Mouse (Mus musculus) monocyte, adult 5-6 weeks (primary cell): Measurements from ENCODE around the gene Stac3. TPM values are rescaled to one million over a fixed set of nuclear protein-coding genes. Genes with fewer than 3 reads are reported as not detected.
A peak's percentile ranks its signal among the peaks of the same experiment; 100 is the strongest.

Source experiments
- ATAC-seq: fragments of 153-309, 156-312 bp; replicated peaks from 2 replicates; pipeline ENCODE4 v1.8.0; 2017; ENCODE audit warnings: mild to moderate bottlenecking; ENCODE audit not compliant: low TSS enrichment, insufficient number of reproducible peaks, severe bottlenecking, poor library complexity, low FRiP score
- total RNA-seq: library from RNA; stranded (forward); fragments of 200-1000, 200-491, 200-594 nt; gene quantifications from 3 replicates; pipeline ENCODE4 v1.2.3, GENCODE M21; 2017

The Stac3 gene
- total RNA-seq = 0.32 to 9.8 TPM (median 1.4 TPM) in 3 replicates

DNA sequence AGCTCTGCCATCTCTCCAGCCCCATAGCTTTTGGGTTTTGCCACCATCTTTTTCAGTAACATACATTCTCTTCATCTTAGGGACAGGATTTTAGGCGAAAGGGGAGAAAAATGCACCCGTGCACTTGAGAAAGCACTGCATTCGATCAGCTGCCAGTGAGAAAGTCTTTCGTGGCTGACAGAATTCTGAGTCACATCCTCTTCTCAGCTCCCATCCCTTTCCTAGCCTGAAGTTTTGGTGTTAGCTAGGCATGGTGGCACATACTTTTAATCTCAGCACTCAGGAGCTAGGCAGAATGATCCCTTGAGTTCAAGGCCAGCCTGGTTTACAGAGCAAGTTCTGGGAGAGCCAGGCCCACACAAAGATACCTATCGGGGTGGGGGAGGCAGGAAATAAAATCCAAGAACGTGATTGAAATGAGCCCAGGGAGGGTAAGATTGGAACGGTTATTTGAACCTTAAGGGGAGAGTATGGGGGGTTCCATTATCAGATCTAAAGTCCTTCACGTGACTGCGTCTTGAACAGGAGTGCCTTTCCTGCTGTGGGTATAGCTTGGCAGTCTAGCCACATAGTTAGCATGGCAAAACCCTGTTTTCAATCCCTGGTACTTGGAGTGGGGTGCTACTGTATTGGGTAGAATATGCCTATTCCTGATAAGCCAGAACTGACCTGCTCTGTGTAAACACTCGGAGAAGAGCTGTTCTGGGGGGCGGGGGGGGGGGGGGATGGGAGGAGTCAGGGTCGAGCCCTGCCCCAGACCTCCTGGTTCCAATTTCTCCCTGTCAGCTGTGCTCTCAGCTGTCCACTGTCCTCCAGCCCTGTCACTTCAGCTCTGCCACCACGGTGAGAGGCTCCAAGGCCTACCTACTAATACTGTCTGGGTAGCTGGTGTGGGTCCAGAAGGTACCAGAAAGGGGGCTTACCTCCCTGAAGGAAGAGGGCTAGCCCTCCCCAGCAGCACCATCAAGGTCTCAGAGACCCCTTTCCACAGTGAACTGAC is at the start of gene Stac3:
Gene Stac3 (plus strand): TSS at position 793 of the 1,000 bp plus-strand sequence.
- no peak for ATAC-seq

DNA sequence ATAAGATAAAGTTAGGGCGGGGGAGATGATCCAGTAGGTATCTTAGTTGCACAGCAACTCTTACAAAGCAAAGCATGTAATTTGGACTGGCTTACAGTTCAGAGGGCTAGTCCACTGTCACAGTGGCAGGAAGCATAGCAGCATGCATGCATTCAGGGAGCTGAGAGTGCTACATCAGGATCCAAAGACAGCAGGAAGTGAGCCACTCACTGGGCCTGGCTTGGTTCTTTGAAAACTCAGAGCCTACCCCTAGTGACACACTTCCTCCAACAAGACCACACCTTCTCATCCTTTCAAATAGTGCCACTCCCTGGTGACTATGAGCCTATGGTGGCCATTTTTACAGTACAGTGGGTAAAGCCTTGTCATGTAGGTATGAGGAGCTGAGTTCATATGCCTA is 47.8 kb upstream of the Stac3 start:
- ATAC-seq = no peak

DNA sequence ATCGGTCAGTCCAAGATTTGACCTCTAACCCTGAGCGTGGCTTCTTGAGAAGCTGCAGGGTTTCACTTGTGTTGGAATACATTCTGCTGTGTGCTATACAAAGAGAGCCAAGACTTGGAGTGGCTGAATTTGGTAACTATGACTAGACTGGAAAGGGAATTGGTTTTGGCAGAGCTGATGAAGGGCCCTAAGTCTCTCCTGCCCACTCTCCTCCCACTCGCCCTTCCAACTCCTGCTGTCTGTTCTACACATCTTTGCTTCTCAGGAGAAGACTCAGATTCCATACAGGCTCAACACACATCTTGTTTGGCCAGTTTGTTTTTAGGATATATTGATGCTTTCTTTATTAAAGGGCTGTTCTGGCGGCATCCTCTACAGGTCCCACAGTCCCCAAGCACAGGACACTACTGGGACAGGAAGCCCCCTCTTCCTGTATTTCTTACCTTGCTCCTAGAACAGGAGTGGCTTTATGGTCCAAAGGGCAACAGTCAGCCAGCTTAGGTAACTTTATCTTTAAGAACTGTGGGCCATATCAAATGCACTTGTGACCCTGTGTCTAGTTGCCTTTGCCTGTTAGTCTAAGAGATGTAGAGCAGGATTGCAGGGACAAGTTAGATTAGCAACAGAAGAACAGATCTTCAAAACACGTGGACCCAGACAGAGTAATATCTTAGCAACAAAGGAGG is 38.9 kb upstream of the Stac3 start:
- ATAC-seq = no peak

DNA sequence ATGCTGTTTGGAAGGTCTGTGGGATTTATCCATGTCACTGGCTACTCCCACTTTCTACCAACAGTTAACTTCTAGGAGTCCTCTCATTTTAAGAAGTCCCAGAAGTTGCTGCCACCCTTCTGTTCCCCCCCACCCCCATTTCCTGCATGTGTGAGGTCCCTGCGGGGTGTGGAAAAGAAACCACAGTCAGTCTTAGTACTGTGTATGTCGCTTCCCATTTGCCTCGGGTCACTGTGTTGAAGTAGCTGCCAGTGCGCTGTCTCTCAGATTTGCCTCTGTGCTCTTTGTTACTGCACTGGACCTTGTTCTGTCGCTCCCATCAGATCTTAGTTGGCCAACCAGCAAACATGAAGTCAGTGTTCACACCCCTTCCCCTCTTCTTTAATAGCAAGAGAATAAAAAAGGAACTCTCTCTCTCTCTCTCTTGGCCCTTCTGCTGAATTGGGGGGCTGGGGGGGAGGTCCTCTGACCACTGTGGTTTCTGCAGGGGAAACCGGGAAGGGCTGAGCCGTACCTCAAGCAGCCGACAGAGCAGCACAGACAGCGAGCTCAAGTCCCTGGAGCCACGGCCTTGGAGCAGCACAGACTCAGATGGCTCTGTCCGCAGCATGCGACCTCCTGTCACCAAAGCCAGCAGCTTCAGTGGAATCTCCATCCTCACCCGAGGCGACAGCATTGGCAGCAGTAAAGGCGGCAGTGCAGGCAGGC is 30.1 kb upstream of the Stac3 start:
- peak; percentile 54; the same call in 1 of the 2 replicates for ATAC-seq

DNA sequence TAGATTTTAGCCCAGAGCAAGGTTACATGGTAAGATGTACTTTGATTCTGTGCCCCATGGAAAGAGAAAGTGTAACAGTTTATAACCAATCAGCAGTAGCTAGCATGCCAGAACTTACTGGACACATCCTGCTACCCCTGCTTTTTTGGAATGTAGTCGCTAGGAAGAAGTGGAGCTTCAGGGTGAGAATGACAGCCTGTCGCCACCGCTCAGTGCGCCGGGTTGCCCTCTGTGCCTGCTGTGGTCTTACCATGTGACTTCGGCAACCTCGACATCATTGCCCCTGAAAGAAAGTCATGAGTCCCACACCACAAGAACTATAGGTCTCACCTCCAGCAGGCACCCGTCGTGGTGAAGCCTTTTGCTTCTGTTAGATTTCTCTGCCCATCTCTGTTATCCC is 28.8 kb upstream of the Stac3 start:
- no peak for ATAC-seq

DNA sequence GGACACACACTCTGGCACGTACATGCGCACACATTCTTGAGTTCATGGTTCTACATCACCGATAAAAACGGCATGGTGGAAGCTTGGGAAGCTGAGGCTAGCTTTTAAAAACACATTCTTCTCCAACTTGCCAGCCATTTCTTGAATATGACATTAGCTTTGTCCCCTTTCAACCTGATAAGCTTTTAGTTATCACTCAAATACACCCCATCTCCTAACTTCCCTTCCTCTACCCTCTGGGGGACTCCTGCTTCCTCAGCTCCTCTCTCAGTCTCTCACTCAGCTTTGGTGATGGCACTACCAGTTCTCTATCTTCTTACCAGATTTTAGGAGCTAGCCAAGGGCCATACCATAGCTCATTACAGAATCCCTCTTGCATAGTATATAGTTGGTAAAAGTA is 26.3 kb upstream of the Stac3 start:
- no peak for ATAC-seq

DNA sequence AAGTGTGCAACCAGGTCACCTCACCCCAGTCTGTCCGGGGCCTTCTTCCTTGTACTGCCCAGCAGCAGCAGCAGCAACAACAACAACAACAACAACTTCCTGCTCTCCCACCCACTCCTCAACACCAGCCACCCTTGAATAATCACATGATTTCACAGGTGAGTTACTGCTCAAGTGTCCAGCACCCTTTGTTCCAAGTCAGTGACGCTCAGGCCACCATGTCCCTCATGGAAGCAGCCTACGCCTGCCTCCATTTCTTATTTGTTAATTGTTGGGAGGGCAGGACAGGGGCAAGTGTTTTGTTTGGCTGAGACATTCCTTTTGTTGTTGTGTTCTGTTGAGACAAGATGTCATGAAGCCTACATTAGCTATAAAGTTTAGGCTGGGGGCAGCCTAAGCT is 24.9 kb upstream of the Stac3 start:
- ATAC-seq = no peak

DNA sequence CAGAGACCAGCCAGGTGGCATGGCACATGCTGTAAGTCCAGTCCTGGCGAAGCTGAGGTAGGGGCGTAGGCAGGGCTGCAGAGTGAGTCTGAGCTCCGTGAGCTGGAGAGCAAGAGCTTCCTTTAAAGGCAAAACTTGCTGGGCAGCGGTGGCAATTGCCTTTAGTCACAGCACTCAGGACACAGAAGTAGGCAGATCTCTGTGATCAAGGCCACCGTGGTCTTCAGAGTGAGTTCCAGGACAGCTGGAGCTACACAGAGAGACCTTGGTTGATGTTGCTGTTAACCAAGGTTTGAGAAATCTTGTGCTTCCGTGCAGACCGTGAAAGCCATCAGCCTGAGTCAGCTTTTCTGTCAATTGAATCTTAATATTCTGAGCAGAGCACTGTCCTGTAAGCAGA is 24.2 kb upstream of the Stac3 start:
- ATAC-seq = no peak

DNA sequence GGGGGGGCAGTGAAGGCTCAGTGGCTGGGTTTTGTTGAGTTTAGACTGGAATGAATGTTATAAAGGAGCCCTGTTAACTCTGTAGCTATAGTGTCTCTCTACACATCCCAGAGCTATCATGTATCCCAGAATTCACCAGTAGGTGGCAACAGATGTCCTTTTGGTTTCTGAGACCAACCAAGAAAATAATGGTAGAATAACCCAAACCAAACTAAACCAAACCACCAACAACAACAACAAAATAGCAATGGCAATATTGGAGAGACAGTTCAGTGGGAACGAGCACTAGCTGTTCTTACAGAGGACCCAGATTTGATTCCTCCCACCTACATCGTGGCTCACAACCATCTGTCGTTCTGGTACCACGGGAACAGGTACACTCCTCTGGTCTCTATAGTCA is 22.4 kb upstream of the Stac3 start:
- ATAC-seq = no peak

DNA sequence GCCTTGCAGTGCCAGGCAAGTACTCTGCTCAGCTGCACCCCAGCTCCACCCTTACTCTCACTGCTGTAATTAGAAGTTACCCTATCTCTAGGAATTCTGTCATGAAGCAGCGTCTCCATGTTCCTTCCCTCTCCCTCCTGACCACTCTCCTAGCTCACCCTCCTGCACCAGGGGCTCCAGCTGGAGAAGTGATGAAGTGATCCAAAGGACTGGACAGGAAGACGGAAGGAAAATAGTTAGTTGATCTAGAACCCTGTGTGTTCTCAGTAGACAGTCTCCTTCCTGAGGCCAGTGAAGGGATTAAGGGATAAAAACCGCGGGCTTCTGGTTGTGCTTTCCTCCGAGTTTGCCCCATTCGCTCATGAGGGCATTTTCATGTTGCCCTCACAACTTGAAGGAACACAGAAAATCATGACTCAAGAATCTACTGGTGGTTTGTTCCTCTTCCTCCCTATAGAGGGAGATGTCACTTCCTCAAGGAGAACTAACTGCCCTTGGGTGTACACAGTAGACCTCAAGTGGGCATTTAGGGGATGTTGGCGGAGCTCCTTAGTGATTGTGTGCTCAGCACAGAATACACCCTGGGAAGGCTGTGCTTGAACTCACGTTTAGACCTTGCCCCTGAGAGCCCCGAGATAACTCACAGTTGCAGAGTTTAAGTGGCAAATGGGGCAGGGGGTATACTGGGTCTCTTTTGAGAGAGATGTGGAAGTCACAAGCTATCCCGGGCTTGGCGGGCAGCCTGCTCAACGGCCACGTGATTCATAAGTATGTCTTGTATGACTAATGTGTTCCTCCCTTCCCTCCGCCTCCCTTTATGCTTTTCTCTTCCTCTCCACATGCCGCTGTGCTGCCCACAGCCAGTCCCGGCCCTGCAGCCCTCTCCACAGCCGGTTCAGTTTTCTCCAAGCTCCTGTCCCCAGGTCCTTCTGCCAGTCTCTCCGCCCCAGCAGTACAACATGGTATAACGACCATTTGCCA is 20.4 kb upstream of the Stac3 start:
- peak; percentile 77 for ATAC-seq

DNA sequence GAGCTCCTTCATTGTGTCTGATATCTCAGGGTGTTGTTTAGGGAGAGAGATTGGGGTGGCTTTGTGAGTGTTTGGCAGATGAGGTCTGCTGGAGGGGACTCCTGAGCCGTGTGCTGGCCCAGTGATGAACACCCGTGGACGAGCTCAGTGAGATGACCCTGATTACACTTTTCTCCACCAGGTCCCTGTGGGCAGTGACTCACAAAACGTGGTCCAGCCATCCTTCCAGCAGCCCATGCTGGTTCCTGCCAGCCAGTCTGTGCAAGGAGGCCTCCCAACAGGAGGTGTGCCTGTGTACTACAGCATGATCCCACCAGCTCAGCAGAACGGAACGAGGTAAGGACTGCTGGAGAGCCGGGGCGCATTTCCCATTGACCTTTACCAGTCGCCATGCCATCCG is 16.3 kb upstream of the Stac3 start:
- ATAC-seq = no peak

DNA sequence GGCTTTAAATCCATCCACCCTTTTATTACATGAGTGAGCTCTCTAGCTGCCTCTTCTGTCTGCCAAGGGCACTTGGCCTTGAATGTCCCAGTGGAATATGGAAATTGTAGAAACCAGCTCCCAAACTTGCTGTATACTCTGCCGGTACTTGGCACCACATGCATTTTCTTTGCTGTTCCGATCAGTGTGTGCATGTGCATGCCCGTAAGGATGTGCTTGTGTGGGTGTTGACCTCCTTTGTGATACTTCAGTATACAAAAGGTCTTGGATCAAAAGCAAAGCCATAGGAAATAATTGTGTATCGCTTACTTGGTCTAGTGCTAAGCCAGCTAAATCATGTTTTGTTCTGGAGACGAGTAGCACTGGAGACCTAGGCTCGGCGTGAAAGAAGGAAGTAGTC is 12.6 kb upstream of the Stac3 start:
- ATAC-seq = no peak

DNA sequence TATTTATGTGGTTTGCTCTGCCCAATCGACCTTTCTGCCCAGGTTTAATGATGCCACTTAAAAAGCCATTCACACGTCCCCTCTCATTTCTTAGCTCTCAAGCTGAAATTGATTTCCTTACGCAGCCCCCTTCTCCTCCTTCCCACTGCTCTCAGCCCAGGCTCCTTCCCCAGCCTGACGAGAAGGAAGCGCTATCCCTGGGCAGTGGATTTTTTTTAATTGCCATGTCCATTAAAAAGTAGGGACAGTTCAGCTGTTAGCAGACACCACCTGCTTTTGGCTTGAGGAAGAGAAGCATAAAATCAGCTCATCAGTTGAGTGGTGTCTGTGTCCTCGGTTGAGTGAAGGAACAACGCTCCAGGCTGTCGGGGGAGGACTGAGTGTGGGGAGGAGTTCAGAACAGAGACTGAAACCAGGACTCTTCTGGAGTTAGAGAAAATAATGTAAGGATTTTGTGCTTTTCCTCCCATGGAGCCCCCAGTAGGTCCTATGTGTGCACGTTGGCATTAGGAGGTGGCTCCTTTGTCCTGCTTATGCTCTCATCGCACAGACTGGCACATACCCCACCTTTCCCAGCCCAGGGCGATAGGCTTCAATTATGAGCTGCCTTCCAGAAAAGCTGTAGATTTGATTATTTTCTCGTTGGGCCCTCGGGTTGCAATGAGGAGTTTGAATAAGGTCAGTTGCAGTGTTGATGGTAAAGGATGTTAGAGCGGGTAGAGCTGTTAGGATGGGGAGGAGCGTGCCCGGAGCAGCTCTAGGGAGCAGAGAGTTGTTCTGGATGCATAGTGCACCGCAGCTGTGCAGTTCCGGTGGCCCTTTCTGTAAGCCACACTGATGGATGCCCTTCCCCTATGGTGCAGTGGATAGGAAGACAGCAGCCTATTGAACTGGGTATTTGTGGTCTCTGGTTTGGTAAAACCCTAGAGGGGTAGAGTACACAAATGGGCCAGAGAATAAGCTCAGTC is 11.0 kb upstream of the Stac3 start:
- no peak for ATAC-seq

DNA sequence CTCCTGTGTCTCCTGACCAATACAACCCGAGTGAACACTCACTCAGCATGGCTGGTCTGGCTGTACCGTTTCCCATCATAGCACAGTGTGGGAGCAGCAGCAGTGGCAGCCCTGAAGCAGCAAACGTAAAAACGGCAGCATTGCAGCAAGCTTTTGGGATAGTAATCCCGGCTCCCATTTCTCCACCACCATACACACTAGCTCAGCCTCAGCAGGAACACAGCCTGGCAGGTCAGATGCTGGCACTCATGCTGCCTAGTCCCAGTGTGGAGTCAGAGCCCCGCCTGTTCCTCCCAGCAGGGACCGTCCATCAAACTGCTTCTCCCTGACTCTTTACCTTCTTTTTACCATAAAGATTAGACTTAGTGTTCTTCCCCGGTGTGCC is 10.4 kb upstream of the Stac3 start:
- ATAC-seq = no peak

DNA sequence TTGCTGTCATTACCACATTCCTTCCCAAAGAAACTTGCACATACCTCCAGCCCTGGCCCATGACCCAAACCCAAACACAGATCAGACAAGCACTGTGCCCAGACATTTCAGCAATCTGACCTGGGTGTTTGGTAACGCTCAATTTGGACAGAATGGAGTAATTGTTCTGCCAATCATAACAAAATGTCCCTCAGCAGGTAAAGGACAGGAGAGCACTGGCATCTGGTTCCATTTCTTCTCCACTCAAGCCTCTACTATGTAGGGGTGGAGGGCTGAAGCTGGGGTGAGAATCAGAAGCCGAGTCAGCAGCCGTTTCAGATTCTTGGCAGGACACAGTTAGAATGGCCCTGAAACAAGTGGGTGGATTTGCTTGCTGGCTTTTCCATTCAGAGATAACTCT is 9.4 kb upstream of the Stac3 start:
- no peak for ATAC-seq

DNA sequence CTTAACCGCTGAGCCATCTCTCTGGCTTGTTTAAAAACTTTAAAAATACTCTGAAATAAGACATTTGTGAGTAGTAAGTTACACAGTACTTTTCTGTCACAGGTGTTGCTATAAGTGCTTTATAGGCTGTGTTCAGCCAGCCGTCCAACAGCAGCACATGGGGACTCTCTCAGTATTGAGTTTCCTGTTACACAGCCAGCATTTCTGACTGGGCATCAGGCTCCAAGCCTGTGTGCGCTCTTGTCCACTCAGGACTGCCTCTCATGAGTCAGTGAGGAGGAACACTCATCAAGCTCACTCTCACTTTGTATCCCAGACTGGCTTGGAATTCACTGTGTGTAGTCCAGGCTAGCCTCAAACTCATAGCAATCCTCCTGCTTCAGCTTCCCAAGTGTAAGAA is 5.3 kb upstream of the Stac3 start:
- ATAC-seq = no peak

DNA sequence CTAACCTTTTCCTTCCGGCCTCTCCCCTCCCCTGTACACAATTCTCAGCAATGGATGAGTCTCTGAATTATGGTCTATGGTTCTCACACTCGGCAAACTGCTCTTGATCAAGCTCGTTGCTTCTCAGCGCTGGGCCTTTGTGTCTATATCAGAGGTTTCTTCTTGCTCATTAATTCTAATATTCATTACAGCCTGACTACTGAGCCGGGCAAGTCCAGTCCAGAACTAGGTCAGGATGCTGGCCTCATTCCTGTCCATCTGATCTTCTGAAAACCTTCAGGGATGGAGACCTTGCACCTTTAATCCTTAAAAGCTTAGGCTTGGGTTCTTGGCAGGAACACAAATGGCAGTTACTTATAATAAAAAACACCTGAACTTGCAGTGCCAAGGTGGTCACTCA is 2.0 kb upstream of the Stac3 start:
- no peak for ATAC-seq
